Comparison of ENCODE assay signal across 8 mouse cellular contexts in the genomic region with DNA sequence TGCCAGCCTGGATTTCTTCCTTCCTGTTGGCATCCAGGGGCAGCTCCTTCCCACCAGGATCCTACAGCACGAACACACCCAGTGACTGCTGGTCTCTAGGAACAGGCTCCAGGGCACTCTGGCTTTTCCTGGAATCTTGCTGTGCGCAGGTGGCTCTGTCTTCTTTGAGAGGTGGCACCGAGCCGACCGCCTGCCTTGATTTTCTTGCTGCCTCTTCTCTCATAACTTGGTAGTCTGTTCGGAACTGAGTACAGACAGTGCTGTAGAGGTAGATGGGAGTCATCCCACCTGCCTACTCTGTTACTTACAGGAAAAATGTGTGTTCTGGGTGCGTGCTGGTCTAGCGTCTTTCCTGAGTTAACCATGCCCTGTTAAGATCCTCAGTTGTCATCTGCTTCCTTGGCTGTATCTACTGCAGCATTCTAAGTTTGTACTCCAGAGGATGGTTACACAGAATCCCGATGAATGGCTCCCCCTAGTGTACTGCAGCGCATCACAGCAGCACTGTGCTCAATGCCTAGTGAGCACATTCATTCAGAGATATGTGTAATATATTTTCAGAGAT. TPM values are rescaled to one million over a fixed set of nuclear protein-coding genes. Genes with fewer than 3 reads are reported as not detected.
A peak's percentile ranks its signal among the peaks of the same experiment; 100 is the strongest.
DNase-seq lines count a peak whose midpoint lies in the region; ATAC-seq and TF ChIP-seq lines count a peak whose summit lies in the region.

No protein-coding gene starts in this region.

- no peaks in the 10 kb centered on the region for H3K79me2 ChIP-seq in myocyte (ENCODE audit: control insufficient read depth, insufficient read depth)

- H3K27ac ChIP-seq in kidney, embryonic 16.5 days (ENCODE audit: low read length): no peak overlapping the region
- no peak overlapping the region for H3K27ac ChIP-seq in limb, embryonic 14.5 days (replicated peaks; ENCODE audit: low read depth, low read length)

- no peaks in the 10 kb centered on the region for H3K4me1 ChIP-seq in kidney, embryonic 16.5 days (ENCODE audit: insufficient read depth, low read length)
- H3K4me1 ChIP-seq in limb, embryonic 14.5 days (ENCODE audit: control insufficient read depth, insufficient read depth, low read length): no peaks in the 10 kb centered on the region; the same call in none of the 2 replicates

- no peak overlapping the region for H3K4me3 ChIP-seq in kidney, embryonic 16.5 days (ENCODE audit: low read length)
- no peak overlapping the region for H3K4me3 ChIP-seq in limb, embryonic 14.5 days (replicated peaks; ENCODE audit: low read length)
- no peak overlapping the region for H3K4me3 ChIP-seq in myocyte

- H3K9ac ChIP-seq in kidney, embryonic 16.5 days (replicated peaks; ENCODE audit: low read length): no peak overlapping the region
- no peak overlapping the region for H3K9ac ChIP-seq in limb, embryonic 14.5 days (ENCODE audit: low read depth, low read length, severe bottlenecking)

- ATAC-seq in kidney, embryonic 16.5 days (ENCODE audit: low FRiP score, low TSS enrichment): peak; percentile 77
- no peak; the same call in 1 of the 2 replicates for ATAC-seq in limb, embryonic 14.5 days (ENCODE audit: low FRiP score, low read depth)

- peak; percentile 58 for DNase-seq in B cell, adult 2 months
- DNase-seq in Muller cell, postnatal 12 days (ENCODE audit: inconsistent ontology term): peak; percentile 39
- DNase-seq in cerebellum, postnatal 4 days (ENCODE audit: low spot score in 2 of 2): peak; percentile 45 to 75
- DNase-seq in gastrocnemius, adult 8-10 months (ENCODE audit: low spot score in 2 of 2): peak; percentile 10 to 15
- peak; percentile 71 for DNase-seq in limb, embryonic 14.5 days (ENCODE audit: low spot score)
- peak; percentile 83 for DNase-seq in telencephalon, adult 2 months (ENCODE audit: low read depth, low spot score)

- TF ChIP-seq POLR2A in limb, embryonic 14.5 days (IDR thresholded peaks at IDR 0.05; ENCODE audit: borderline replicate concordance, extremely low read depth, insufficient read depth, insufficient read length): no peak
- no peak for TF ChIP-seq POLR2A in myocyte (IDR thresholded peaks at IDR 0.05; ENCODE audit: insufficient read length, low read depth)

- 62% methylated on average over 10 of the region's 10 CpGs for WGBS in kidney, embryonic 16.5 days
- WGBS in limb, embryonic 14.5 days: 61% methylated on average over 10 of the region's 10 CpGs

- H3K9me3 ChIP-seq in kidney, embryonic 16.5 days (ENCODE audit: low read length): no peaks in the 10 kb centered on the region
- no peaks in the 10 kb centered on the region for H3K9me3 ChIP-seq in limb, embryonic 14.5 days (ENCODE audit: control insufficient read depth, low read length)

- no peaks in the 10 kb centered on the region for H3K27me3 ChIP-seq in kidney, embryonic 16.5 days (ENCODE audit: insufficient read depth, low read length)
- no peaks in the 10 kb centered on the region for H3K27me3 ChIP-seq in limb, embryonic 14.5 days (ENCODE audit: control insufficient read depth, insufficient read depth, low read length)
- no peaks in the 10 kb centered on the region for H3K27me3 ChIP-seq in myocyte (ENCODE audit: control insufficient read depth, insufficient read depth, insufficient read length)

- H3K4me2 ChIP-seq in kidney, embryonic 16.5 days (replicated peaks; ENCODE audit: low read depth, low read length): no peak overlapping the region
- H3K4me2 ChIP-seq in limb, embryonic 14.5 days (replicated peaks; ENCODE audit: low read depth, low read length, severe bottlenecking): no peak overlapping the region
- H3K4me2 ChIP-seq in myocyte (ENCODE audit: low read depth): peak overlapping the region; percentile 33

- H3K36me3 ChIP-seq in kidney, embryonic 16.5 days (ENCODE audit: insufficient read depth, low read length): no peaks in the 10 kb centered on the region
- H3K36me3 ChIP-seq in limb, embryonic 14.5 days (ENCODE audit: control insufficient read depth, insufficient read depth, low read length): no peaks in the 10 kb centered on the region
- no peaks in the 10 kb centered on the region for H3K36me3 ChIP-seq in myocyte (ENCODE audit: control insufficient read depth, insufficient read depth)

- H3ac ChIP-seq in myocyte (ENCODE audit: control insufficient read depth, insufficient read length): no peak overlapping the region

TF ChIP-seq in myocyte, 11 proteins besides CTCF, POLR2A, EP300 and RAD21:
- TF ChIP-seq CEBPB (IDR thresholded peaks at IDR 0.05; ENCODE audit: insufficient read depth, poor library complexity, severe bottlenecking) (no peak), E2F4 (IDR thresholded peaks at IDR 0.05; ENCODE audit: insufficient read depth) (no peak), USF1 (IDR thresholded peaks at IDR 0.05; ENCODE audit: low read depth) (no peak), MYOD1 (IDR thresholded peaks at IDR 0.05; ENCODE audit: control insufficient read depth in 1 of 3, insufficient read length in 2 of 3, low read depth in 2 of 3) (no peak), MAX (IDR thresholded peaks at IDR 0.05; ENCODE audit: low read depth) (no peak), SRF (IDR thresholded peaks at IDR 0.05; ENCODE audit: control insufficient read depth, insufficient read length, low read depth) (no peak), TCF3 (IDR thresholded peaks at IDR 0.05; ENCODE audit: insufficient read length, low read depth) (no peak), MYOG (IDR thresholded peaks at IDR 0.05; ENCODE audit: control insufficient read depth in 1 of 3, insufficient read depth in 1 of 3, insufficient read length in 2 of 3, low read depth in 2 of 3) (no peak), TCF12 (IDR thresholded peaks at IDR 0.05; ENCODE audit: insufficient read depth, poor library complexity, severe bottlenecking) (no peak), POLR2AphosphoS2 (IDR thresholded peaks at IDR 0.05; ENCODE audit: insufficient read length, low read depth) (no peak), REST (IDR thresholded peaks at IDR 0.05; ENCODE audit: insufficient read depth, insufficient read length) (no peak)

RNA-seq across cellular contexts. Expression of gene Dpy19l1, which starts 13.7 kb away (rescaled TPM):
- 1 to 10 TPM; 2.7 to 3.5 (median 3.2) TPM for total RNA-seq in gastrocnemius, adult 8-10 months (2022)
- polyA plus RNA-seq in kidney, embryonic 16.5 days (2015; fragmentation: Nextera tagmentation; extraction: Ambion mirVana): 8.1 and 9.5 TPM in 2 replicates
- polyA plus RNA-seq in limb, embryonic 14.5 days (2012; rRNA removed): 41.3 and 43.1 TPM in 2 replicates
- 25.5 and 35.5 TPM in 2 replicates for polyA plus RNA-seq in limb, embryonic 14.5 days (2014; fragmentation: Nextera tagmentation; extraction: Ambion mirVana)
- 17.3 TPM for polyA plus RNA-seq in myocyte (2012; fragmentation: generic; extraction: Trizol)

Comparison
In these comparisons a context has a peak if more than half of its experiments do, and no peak if none do; other contexts are left out.
1. DNase-seq: peak in every context shown above with its lines; median percentile 83 in telencephalon, adult 2 months; 71 in limb, embryonic 14.5 days; 60 in cerebellum, postnatal 4 days; 58 in B cell, adult 2 months; 39 in Muller cell, postnatal 12 days; 12 in gastrocnemius, adult 8-10 months.